Mouse (Mus musculus) neutrophil, adult 5-6 weeks (primary cell): ENCODE measurements around the gene Ccdc47. TPM values are rescaled to one million over a fixed set of nuclear protein-coding genes. Genes with fewer than 3 reads are reported as not detected.

ENCODE experiments used
- ATAC-seq: fragments of 151-379, 151-347 bp; 2 replicates; pipeline ENCODE4 v1.8.0; 2017; ENCODE audit warnings: mild to moderate bottlenecking, moderate TSS enrichment; ENCODE audit not compliant: insufficient number of reproducible peaks, poor library complexity, low FRiP score, severe bottlenecking; ENCODE audit errors: extremely low read depth
- total RNA-seq: library from RNA; stranded (forward); fragments of 200-1000 nt; gene quantifications from 2 replicates; pipeline ENCODE4 v1.2.3, GENCODE M21; 2017

Ccdc47 gene
- total RNA-seq, 1 experiment from 2014 or later = 118 TPM

- ATAC-seq = peak; percentile 54; the same call in 1 of the 2 replicates
Observed at GRCm38 (mm10) chr11:106170807-106171206, 45.3 kb downstream of the Ccdc47 start.

- ATAC-seq = peak; percentile 78
Observed at GRCm38 (mm10) chr11:106167435-106167834, 48.7 kb downstream of the Ccdc47 start.

DNA sequence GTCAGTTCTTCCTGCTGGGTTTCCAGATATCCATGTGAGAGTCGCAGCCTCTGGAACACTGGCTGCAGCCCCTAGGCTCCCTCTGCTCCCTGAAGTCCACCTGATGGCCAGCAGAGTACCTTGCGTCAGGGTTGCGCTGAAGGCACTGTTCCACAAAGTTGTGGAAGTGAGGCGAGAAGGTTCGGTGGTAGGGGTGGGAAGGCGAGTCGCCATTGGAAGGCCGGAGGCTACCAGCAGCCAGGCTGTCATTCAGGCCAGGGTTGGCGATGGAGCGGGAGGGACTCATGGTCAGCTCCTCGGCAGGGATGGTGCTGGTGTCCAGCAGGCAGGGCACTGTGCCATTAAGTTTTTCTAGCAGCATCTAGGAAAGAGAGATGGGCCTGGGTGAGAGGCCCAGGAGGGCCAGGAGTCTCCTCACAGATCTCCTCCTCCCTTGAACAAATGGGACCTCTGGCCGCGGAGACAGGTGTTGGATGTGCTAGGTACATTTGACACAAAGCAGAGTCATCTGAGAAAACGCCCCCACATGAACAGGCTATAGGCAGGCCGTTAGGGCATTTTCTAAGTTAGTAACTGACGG, 51.5 kb downstream of the Ccdc47 start:
- ATAC-seq = no peak

- no peak for ATAC-seq
Observed at GRCm38 (mm10) chr11:106163546-106163945, 52.6 kb downstream of the Ccdc47 start.

DNA sequence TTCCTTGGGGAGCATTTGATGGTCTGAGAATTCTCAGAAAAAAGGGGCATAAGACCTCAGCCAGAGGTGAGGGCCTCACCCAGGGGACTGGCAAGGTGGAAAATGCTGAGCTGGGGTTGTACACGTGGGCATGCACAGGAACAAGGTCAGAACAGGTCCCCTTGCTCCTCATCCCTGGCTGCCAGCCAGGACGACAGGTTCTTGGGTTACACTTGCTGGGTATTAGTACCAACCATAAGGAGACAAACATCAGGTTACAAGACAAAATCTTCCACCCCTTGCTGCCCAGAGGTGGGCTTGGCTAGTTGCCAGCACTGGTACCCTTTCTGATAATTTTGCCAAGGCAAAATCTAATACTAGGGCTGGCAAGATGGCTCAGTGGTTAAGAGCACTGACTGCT, 53.9 kb downstream of the Ccdc47 start:
- no peak for ATAC-seq

DNA sequence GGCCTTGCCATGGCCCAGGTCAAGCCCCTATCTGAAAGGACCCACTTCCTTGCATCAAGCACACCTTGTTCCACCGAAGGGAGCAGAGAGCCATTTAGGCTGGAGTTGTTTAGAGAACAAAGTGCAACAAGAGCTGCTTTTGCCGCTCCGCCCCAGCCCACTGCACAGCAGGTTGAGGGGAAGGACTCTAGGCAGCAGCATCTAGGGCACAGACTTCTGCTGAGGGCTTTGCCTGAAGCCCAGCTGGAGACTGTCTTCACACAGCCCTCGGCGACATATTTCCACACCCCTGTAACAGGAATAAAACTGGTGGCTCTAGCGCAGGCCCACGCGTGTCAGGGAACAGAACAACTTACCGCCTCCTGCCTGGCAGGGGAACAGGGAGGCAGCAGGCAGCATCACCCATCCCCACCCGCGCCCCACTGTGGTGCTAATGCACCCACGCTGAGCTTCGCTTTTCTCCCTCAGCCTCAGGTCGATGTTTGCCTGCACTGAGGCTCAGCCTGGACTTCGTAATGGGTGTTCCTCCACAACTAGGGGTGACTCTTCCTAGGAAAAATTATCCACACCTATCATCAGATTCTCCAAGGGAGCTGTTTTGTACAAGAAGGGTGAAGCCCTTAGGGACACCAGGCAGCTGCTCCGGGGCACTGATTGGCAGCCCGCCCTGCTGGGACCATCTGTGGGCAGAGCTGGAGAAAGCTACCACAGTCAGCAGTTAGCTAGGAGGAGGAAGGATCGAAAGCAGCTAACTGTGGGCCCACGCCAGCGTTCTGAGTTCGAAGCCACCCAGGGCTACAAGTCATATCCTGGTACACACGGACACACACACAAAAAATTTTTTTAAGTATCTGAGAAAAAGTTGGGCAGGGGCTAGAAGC, 55.1 kb downstream of the Ccdc47 start, which contains the start of the genes Gm10840 and Limd2:
Gene Gm10840, plus strand, starts transcription at position 10 of the 881 bp plus-strand sequence.
Gene Limd2, minus strand, starts transcription at position 20 of the 881 bp plus-strand sequence.
- no peak for ATAC-seq

DNA sequence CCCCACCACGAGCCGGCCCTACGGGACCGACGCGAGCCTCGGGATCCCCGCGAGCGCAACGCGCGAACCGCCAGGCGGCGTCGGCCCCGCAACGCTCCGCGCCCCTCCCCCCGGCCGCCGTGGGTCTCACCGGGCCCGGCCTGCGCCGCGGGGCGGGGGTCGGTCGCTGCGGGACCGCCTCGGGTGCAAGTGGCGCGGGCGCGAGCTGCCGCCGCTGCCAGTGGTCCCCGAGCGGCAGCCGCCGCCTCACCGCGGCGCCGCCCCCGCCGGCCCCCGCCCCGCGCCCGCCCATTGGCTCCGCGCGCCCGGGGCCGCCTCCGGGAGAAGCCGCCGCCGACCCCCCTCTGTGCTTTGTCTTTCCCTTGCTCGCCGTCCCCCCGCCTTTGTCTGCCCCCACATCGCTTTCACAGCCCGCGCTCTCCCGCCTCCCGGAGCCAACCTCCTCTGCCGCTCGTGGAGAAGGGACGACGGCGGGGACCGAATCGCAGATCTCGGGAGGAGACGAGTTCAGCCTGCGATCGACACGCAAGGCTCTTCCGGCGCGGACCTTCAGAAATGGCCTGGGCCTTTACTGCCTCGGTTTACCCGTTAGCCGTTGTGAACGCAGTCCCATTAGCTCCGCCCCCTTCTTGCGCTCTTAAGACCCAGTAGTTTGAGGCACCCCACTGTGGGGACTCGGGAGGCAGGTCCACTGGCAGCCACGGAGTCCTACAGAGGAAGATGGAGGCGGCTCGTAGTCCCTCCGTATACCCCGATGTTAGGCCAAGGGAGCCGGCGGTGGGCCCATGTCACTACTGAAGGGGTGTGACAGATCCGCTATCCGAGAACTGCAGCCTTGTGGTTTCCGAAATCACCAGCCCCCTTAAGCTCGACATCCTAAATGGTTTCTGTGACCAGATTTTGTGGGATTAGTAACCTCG, 56.0 kb downstream of the Ccdc47 start:
- peak; percentile 17; the same call in 1 of the 2 replicates for ATAC-seq

DNA sequence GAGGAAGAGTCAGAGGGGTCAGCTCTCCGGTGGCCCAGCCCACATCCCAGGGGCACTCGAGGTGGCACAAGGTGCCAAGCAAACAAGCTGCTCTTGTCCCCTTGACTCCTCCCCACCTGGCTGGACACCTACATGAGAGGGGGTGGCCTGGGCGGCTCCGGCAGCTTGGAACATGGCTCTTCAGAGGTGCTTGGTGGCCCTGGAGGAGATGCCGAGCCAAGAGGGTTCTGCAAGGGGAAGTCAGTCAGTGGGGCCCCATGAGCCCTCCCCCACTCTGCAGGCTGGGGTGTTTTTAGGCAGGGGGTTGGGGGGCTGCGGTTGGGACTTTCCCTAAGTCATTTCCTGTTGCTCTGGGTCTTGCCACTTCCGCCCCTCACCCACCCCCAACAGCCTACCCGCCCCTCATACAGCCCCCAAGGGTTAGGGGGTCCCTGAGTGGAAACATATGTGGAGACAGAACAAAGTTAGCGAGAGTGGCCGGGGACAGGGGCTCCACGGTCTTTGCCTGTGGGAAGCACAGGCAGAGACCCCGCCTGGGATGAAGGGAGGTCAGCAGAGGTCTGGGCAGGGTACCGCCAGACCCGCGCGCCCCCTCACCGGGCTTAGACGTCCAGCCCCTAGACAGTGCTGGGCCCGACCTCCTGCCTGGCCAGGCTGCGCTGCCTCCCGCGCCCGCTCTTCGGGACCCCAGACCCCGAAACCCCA, 56.8 kb downstream of the Ccdc47 start:
- ATAC-seq = peak; percentile 65

- ATAC-seq = no peak
Observed at GRCm38 (mm10) chr11:106158930-106159215, 57.3 kb downstream of the Ccdc47 start.

DNA sequence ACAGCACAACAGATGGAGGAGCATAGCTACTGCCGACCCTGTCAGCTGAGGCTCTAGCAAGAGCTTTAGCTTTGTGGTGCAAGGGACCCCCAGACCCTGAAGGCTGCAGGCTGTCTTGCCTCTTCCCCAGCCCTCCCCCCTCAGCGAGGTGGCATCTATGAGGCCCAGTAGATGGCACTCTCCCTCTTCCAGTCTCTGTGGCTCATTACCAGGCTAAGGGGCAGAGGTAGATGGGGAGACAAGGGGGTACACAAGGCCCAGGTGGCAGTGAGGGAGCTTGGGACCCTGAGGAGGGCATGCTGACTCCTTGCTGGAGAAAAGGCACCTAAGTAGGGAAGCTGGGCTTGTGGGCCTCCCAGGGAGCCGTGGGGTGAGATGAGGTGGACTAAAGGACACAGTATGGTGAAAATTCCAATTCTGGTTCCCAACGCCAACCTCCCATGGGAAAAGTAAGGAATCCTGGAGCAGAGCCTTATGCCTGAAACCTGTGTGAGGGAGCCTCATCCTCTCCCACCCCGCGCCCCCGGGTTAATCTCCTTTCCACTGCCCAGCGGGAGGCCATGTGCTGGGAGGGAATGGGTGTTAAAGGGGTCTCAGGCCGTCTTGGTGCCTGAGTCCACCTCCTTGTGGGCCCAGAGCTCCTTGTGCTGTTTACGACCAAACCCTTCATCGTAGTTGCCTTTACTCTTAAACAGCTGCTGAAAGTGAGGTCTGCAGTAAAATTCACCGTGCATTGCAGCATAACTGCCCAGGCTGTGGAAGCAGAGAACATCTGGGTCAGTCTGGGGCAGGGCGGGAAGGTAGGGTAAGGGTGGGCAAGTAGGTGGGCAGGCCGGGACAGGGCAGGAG, 57.8 kb downstream of the Ccdc47 start:
- peak; percentile 35; the same call in 1 of the 2 replicates for ATAC-seq

- no peak for ATAC-seq
Observed at GRCm38 (mm10) chr11:106157154-106157553, 59.0 kb downstream of the Ccdc47 start.

DNA sequence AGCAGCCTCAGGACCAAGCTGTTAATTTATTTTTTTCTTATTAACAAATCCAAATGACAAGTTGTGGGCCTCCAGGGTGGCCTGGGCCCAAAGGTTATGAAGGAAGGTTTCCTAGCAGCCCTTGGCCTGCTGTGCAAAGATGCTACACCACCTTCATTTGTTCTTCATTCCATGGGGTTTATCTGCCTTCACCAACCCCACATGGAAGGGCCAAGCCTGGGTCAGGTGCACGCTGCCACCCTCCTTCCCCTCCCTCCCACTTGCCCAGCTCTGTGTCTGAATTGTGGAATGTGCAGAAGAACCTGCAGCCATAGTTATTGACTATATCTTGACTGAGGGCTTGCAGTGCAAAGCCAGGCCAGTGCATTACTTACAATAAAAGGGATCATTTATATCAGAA, 59.9 kb downstream of the Ccdc47 start:
- ATAC-seq = no peak

- no peak for ATAC-seq
Observed at GRCm38 (mm10) chr11:106155761-106156160, 60.4 kb downstream of the Ccdc47 start.

- ATAC-seq = no peak
Observed at GRCm38 (mm10) chr11:106154770-106155169, 61.4 kb downstream of the Ccdc47 start.

- ATAC-seq = no peak
Observed at GRCm38 (mm10) chr11:106154091-106154490, 62.1 kb downstream of the Ccdc47 start.

GRCm38 (mm10) chr11:106152132-106152531, 64.0 kb downstream of the Ccdc47 start:
- ATAC-seq = no peak

DNA sequence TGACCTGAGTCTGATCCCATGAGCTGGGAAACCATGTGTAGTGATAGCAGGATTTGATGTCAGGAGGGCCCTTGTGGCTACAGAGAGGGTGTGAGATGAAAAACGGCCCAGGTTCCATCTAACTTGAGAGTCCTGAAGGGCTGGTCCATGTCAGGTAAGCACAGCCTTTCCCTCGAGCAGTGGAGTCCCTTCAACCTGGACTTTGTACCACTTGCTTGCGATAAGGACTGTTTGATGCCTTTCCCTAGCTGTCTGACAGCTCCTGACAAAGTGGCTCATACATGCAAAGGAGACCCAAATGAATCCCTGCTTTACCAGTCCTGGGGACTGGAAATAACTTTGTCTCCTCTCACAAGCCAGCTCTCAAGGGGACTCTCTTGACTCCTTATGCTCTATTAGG, 64.9 kb downstream of the Ccdc47 start:
- no peak for ATAC-seq
